Mouse (Mus musculus) CD4-positive, CD25-positive, alpha-beta regulatory T cell, adult 2 months (primary cell): ENCODE measurements around the gene Ahnak2.
"Not testable (repeated sequence)": the region's sequence is repeated elsewhere in the genome, so short reads cannot be mapped to it uniquely, and the experiment has no call there.

Experiments
- DNase-seq: peaks from one replicate; pipeline ENCODE4 v3.0.0-alpha.2; 2012; ENCODE audit warnings: low read depth, low spot score

The Ahnak2 gene

GRCm38 (mm10) chr12:112821216-112821615 lies 18.8 kb upstream of the Ahnak2 start:
- DNase-seq: no peak

DNA sequence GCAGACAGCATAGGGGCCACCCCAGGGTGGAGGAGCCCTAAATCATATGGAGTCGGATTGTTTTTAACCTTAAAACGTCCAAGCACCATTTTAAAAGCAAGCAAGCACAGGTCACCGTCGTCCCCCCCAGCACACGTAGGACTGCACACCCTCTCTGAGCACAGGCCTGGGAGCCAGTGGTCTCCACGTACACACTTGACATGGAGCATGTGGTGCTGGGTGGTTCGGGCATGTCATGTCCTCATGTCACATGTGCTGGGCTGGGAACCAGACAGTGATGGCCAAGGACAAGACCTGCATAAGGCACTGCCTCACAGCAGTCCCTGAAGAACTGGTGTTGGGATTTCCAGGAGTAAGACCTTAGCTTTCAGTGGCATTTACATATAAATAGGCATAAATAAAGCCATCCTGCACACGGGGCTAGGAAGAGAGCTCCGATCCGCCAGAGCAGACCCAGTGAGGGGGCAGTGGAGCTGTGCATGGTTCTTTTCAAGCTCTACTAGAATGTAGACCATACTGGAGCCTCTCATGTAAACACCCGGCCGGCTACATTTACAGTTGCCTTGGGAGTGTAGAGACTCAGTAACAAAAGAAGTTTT lies 18.0 kb upstream of the Ahnak2 start:
- DNase-seq: no peak

DNA sequence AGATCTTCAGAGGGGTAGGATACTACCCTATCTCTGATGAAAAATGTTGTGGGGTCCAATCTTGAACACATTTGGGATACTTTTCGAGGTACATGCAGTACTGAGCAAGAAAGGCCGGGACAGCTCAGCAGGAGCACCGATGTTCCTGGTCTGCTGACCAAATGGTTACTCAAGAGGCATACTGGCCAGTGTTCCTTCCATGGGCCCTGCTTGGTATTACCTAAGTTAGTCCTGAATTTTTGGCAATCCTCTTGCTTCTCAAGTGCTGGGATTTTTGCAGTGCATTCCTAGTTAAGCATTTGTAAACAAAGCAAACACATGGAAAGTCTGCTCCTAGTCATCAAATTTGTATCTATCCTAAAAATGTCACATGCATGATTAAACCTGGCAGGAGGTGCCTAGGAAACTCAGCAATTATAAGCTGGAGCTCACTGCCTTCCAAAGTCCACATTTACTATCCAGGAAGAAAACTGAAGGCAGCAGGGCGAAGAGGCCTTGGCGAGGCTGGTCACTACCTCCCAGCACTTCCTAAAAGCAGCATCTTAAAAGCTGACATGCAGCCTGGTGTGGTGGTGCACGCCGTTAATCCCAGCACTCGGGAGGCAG lies 16.7 kb upstream of the Ahnak2 start:
- no peak for DNase-seq

- DNase-seq: not testable (repeated sequence)
Measured at GRCm38 (mm10) chr12:112816866-112817265, 14.4 kb upstream of the Ahnak2 start.

- DNase-seq: peak; percentile 78
Measured at GRCm38 (mm10) chr12:112816294-112816693, 13.8 kb upstream of the Ahnak2 start.

- DNase-seq: no peak
Measured at GRCm38 (mm10) chr12:112814682-112815470, 12.4 kb upstream of the Ahnak2 start.

GRCm38 (mm10) chr12:112813370-112813769 lies 10.9 kb upstream of the Ahnak2 start:
- no peak for DNase-seq

- DNase-seq: no peak
Measured at GRCm38 (mm10) chr12:112810092-112810885, 7.8 kb upstream of the Ahnak2 start.

DNA sequence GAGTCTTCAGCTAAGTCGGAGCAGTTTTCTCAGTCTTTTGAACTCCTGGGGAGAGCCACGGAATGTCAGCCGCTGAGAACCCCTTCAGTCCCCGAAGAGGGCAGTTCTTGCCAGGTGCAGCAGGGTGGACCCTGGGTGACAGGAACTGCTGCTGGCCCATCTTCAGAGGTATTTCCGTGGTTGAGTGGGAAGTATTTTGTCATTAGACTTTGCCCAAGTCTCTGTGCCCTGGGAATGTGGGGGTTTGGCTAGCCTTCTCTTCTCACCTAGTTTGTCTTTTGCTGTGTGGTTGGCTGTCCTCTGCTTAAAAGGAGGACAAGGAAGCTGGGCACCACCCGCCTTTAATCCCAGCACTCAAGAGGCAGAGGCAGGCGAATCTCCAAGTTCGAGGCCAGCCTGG lies 7.2 kb upstream of the Ahnak2 start:
- DNase-seq: no peak

DNA sequence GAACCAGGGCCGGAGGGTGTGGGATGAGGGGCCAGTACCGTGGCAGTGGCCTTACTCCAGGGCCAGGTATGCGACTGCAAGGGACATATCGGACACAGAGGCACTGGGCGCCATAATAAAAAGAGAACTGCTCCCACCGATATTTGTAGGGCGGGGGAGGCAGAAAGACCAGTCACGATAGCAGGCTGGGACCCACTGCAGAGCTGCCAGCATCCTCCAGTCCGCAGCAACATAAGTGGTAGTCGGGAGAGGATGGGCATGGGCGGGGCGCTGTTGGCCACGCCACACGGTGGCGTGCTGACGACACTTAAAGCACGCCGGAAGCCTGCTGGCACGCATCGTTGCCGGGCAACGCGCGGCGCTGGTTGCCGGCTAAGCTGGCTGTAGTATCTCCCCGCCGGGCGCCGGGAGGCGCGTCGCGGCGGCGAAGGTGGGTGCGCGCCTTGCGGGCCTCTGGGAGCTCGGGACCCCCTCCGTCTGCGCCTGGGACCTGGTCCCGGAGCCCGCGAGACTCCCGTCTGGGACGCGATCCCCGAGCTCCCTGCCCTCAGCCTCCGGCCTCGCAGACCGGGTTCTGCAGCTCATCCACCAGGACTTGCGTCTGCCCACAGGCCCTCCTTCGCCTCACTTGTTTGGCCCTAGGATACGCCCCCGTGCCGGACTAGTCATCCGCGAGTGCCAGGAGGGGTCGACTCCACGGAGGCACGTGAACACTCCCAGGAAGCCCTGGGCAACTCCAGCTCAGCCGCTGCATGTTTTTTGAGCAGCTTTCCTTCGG lies 6.3 kb upstream of the Ahnak2 start, which contains the start of gene Clba1:
Clba1 (plus strand) TSS at position 351 of the 778 bp plus-strand sequence.
- DNase-seq: peak; percentile 96

- DNase-seq: no peak
Measured at GRCm38 (mm10) chr12:112808212-112808586, 5.7 kb upstream of the Ahnak2 start.

DNA sequence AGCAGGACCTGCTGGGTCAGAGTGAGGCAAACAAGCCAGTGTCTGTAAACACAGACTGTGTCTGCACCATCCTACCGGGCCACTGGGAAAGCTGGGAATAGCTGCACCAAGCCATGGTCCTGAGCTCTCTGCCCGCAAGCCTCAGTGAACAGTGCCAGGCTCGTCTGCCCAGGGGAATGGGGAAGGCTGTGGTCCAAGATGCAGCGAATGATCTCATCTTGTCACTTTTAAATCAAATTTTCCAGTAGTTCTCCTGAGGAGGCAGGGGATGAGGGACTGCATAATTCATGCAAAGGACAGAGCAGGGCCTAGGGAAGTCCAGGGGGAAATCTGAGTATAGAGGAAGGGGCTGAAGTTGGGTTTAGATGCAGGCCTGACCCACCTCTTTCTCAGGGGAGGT lies 5.3 kb upstream of the Ahnak2 start:
- DNase-seq: no peak

- no peak for DNase-seq
Measured at GRCm38 (mm10) chr12:112806044-112806443, 3.6 kb upstream of the Ahnak2 start.

- DNase-seq: no peak
Measured at GRCm38 (mm10) chr12:112804046-112804445, 1.6 kb upstream of the Ahnak2 start.

- no peak for DNase-seq
Measured at GRCm38 (mm10) chr12:112802917-112803316, 460 bp upstream of the Ahnak2 start.

- peak; percentile 87 for DNase-seq
Measured at GRCm38 (mm10) chr12:112800476-112800875, 2.0 kb downstream of the Ahnak2 start.

- no peak for DNase-seq
Measured at GRCm38 (mm10) chr12:112799237-112799970, 3.1 kb downstream of the Ahnak2 start.

GRCm38 (mm10) chr12:112798716-112799115 lies 3.7 kb downstream of the Ahnak2 start:
- DNase-seq: no peak

DNA sequence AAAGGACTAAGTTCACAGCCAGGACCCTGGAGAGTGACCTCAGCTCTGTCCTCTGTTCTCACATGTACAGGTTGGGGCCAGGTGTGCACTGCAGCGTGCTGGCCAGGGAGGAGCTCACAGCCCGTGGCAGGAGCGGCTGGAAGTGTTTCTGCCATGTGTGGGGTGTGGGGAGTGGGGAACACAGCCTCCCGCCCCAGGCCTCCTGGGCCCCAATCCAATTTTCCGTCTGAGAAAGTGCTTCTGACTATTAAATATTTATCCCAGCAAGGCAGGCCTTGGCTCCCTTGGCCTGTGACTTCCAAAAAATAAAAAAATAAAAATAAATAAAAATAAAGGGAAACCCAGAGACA lies 4.2 kb downstream of the Ahnak2 start:
- no peak for DNase-seq

GRCm38 (mm10) chr12:112797672-112798331 lies 4.7 kb downstream of the Ahnak2 start:
- no peak for DNase-seq
